Mouse (Mus musculus): Measurements from ENCODE around the gene Ndufb11.
A peak's percentile ranks its signal among the peaks of the same experiment; 100 is the strongest.

- peak; percentile 33 for TF ChIP-seq CTCF (conservative IDR thresholded peaks at IDR 0.05; ENCODE audit: insufficient read depth, insufficient read length, low read depth, low read length)
- TF ChIP-seq POLR2A (IDR thresholded peaks at IDR 0.05; ENCODE audit: low read depth, low read length), result peak; percentile 37
Measured at GRCm38 (mm10) chrX:20662716-20663443, 45.5 kb upstream of the Ndufb11 start.

All from kidney, adult 2 months (tissue).